Mouse (Mus musculus) limb, embryonic 14.5 days (tissue): ENCODE results near the gene Sirt6. TPM values are rescaled to one million over a fixed set of nuclear protein-coding genes. Genes with fewer than 3 reads are reported as not detected.
A peak's percentile ranks its signal among the peaks of the same experiment; 100 is the strongest.
"Not testable (repeated sequence)": the region's sequence is repeated elsewhere in the genome, so short reads cannot be mapped to it uniquely, and the experiment has no call there.

Source experiments
- ATAC-seq: fragments of 200-750 bp; cut with Nextera tagmentation; 2 replicates; pipeline ENCODE4 v1.8.0; 2017; ENCODE audit warnings: low read depth, moderate number of reproducible peaks, moderate TSS enrichment; ENCODE audit not compliant: low FRiP score
- DNase-seq: peaks from one replicate; pipeline ENCODE4 v3.0.0-alpha.2; 2015; ENCODE audit warnings: low spot score
- H3K27ac ChIP-seq: fragments of 300-500 bp; sonication (generic); replicated peaks from 2 replicates; pipeline ENCODE4 v1.5.1; 2014; ENCODE audit warnings: low read depth, mild to moderate bottlenecking, low read length, moderate library complexity, mixed read lengths
- H3K27me3 ChIP-seq: fragments of 300-500 bp; sonication (generic); 2 replicates; pipeline ENCODE4 v1.6.1; 2014; ENCODE audit warnings: low read length, mixed read lengths; ENCODE audit not compliant: control insufficient read depth, insufficient read depth
- H3K36me3 ChIP-seq: fragments of 300-500 bp; sonication (generic); 2 replicates; pipeline ENCODE4 v1.6.1; 2014; ENCODE audit warnings: mild to moderate bottlenecking, low read length, moderate library complexity, mixed read lengths; ENCODE audit not compliant: control insufficient read depth, insufficient read depth
- H3K4me1 ChIP-seq: fragments of 300-500 bp; sonication (generic); 2 replicates; pipeline ENCODE4 v1.6.1; 2014; ENCODE audit warnings: antibody characterized with exemption, low read length, mixed read lengths; ENCODE audit not compliant: control insufficient read depth, insufficient read depth
- H3K4me2 ChIP-seq: fragments of 300-500 bp; sonication (generic); replicated peaks from 2 replicates; pipeline ENCODE4 v1.6.1; 2014; ENCODE audit warnings: low read depth, mild to moderate bottlenecking, low read length, moderate library complexity; ENCODE audit not compliant: severe bottlenecking
- H3K4me3 ChIP-seq: fragments of 300-500 bp; sonication (generic); replicated peaks from 2 replicates; pipeline ENCODE4 v1.5.1; 2014; ENCODE audit warnings: low read length
- H3K9ac ChIP-seq: fragments of 300-500 bp; sonication (generic); 2 replicates; pipeline ENCODE4 v1.6.1; 2014; ENCODE audit warnings: mild to moderate bottlenecking, low read depth, low read length, moderate library complexity; ENCODE audit not compliant: severe bottlenecking
- H3K9me3 ChIP-seq: fragments of 300-500 bp; sonication (generic); 2 replicates; pipeline ENCODE4 v1.6.1; 2016; ENCODE audit warnings: low read length; ENCODE audit not compliant: control insufficient read depth
- POLR2A ChIP-seq: fragments of 200-500 bp; IDR thresholded peaks from 2 replicates; pipeline ENCODE4 v1.8.0; 2012; ENCODE audit warnings: inconsistent platforms, mild to moderate bottlenecking, moderate library complexity, borderline replicate concordance; ENCODE audit not compliant: insufficient read depth, insufficient read length; ENCODE audit errors: extremely low read depth
- WGBS: fragments of 180-500 bp; shearing (Covaris S2); extraction: QIAGEN DNeasy Blood & Tissue Kit; methylation state at CpG from one replicate; pipeline ENCODE4 v1.1.7; 2014; 5-methylcytosine and 5-hydroxymethylcytosine counted together
- polyA plus RNA-seq, 2 experiments: library from polyadenylated mRNA; depleted of rRNA in 1 of 2; stranded (reverse) in 1 of 2; unstranded in 1 of 2; fragments of >200 nt; fragmentation: Nextera tagmentation in 1 of 2; extraction: Ambion mirVana in 1 of 2; gene quantifications; 2 replicates each; pipeline versions ENCODE4 v1.2.1 to v1.2.3; 2012 to 2014

Gene Sirt6
- polyA plus RNA-seq (2012; rRNA removed) (70.7 and 92.4 TPM in 2 replicates), polyA plus RNA-seq (2014; fragmentation: Nextera tagmentation; extraction: Ambion mirVana) (39.5 and 40.7 TPM in 2 replicates)

GRCm38 (mm10) chr10:81626994-81627835 lies at the start of gene Sirt6:
Sirt6 (minus strand) TSS chr10:81627797.
- Histone ChIP-seq H3K36me3 (peaks cover 37% of the 10 kb centered on the region), H3K9me3 (no peaks in the 10 kb centered on the region), H3K27ac (peak within 1 kb of the TSS; percentile 85), H3K4me3 (peak within 1 kb of the TSS; percentile 65), H3K4me2 (peak within 1 kb of the TSS; percentile 69), H3K9ac (peak within 1 kb of the TSS; percentile 67), H3K4me1 (peaks cover 13% of the 10 kb centered on the region), H3K27me3 (no peaks in the 10 kb centered on the region)
- WGBS: 4% methylated on average over 39 of the region's 40 CpGs
- DNase-seq (peak; percentile 95), ATAC-seq (peak; percentile 92)
- 0 out of 2 replicates have a peak, but pooled peaks have one; percentile 4 for TF ChIP-seq POLR2A

GRCm38 (mm10) chr10:81656174-81656573 lies 28.6 kb upstream of the Sirt6 start:
- no peaks in the 10 kb centered on the region for H3K27me3 ChIP-seq
- H3K9ac ChIP-seq: no peak overlapping the region
- no peak for TF ChIP-seq POLR2A
- WGBS: 96% methylated on average over 2 of the region's 2 CpGs
- no peak for DNase-seq
- H3K9me3 ChIP-seq: peaks cover 45% of the 10 kb centered on the region
- H3K4me2 ChIP-seq: no peak overlapping the region
- no peak for ATAC-seq
- H3K36me3 ChIP-seq: peaks cover 15% of the 10 kb centered on the region; the same call in 1 of the 2 replicates
- no peaks in the 10 kb centered on the region for H3K4me1 ChIP-seq
- H3K4me3 ChIP-seq: no peak overlapping the region
- no peak overlapping the region for H3K27ac ChIP-seq

- Histone ChIP-seq H3K36me3 (peaks cover 15% of the 10 kb centered on the region; the same call in 1 of the 2 replicates), H3K4me2 (no peak overlapping the region), H3K4me1 (no peaks in the 10 kb centered on the region), H3K4me3 (no peak overlapping the region), H3K9ac (no peak overlapping the region), H3K9me3 (peaks cover 41% of the 10 kb centered on the region), H3K27me3 (no peaks in the 10 kb centered on the region), H3K27ac (no peak overlapping the region)
- WGBS: 95% methylated on average over 10 of the region's 10 CpGs
- DNase-seq (no peak), ATAC-seq (no peak)
- TF ChIP-seq POLR2A: no peak
Measured at GRCm38 (mm10) chr10:81655178-81655577, 27.6 kb upstream of the Sirt6 start.

DNA sequence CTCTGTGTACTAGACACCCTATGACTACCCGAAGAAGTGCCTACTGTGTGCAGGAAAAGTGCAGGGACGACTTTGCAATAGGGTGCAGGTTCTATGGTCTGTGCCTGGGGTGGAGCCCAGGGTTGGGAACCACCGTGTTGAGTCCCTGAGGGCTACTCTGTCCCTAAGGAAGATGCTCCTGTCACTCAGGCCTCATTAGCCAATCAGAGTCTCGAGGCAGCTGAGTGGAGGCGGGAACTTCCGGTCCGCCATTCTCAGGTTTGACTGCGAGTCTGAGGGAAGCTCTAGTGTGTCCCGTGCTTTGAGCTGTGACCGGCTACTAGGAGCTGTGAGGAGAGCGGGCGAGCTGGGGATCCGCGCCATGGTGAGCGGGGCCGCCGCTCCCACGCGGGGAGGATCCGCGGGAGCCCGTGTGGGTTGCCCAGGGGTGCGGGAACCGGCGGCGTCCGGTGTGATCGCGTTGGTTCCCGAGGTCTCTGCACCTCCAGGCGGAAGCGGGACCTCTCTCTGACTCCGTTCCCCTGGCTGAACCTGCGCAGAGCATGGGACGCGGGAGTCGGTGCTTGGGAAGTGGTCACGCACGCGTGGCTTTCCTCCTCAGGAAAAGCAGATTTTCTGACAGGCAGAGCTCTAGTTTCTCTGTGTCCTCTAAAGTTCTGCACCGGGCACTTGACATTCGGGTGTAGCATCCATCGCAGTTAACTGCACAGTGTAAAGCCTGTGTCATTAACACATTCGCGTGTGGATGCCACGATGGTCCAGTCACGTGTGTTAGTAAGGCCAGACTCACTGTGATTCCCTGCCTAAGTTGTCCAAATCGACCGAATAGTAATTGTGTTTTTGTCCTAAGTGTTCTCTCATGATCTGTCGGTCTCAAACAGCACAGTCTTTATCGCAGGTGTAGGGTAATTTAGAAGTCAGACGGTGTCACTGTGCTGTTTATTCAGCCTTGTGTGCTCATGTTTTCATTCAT lies 21.5 kb upstream of the Sirt6 start, which contains the start of gene Gm10778:
Gene Gm10778 (plus strand): TSS at position 257 of the 973 bp plus-strand sequence.
- WGBS: 3% methylated on average over 28 of the region's 52 CpGs
- H3K4me3 ChIP-seq: peak within 1 kb of the TSS; percentile 47
- peak within 1 kb of the TSS; percentile 71 for H3K27ac ChIP-seq
- H3K9me3 ChIP-seq, H3K4me1 ChIP-seq, H3K27me3 ChIP-seq, H3K36me3 ChIP-seq: not testable (repeated sequence)
- DNase-seq: peak; percentile 92
- H3K4me2 ChIP-seq: peak within 1 kb of the TSS; percentile 60
- ATAC-seq: peak; percentile 94
- H3K9ac ChIP-seq: peak within 1 kb of the TSS; percentile 56

GRCm38 (mm10) chr10:81646015-81646555 lies 18.5 kb upstream of the Sirt6 start:
- Histone ChIP-seq H3K27me3 (no peaks in the 10 kb centered on the region), H3K27ac (no peak overlapping the region), H3K4me2 (no peak overlapping the region), H3K4me1 (peaks cover 13% of the 10 kb centered on the region), H3K36me3 (no peaks in the 10 kb centered on the region), H3K9ac (no peak overlapping the region), H3K9me3 (no peaks in the 10 kb centered on the region), H3K4me3 (no peak overlapping the region)
- no peak for TF ChIP-seq POLR2A
- 79% methylated on average over 5 of the region's 7 CpGs for WGBS
- ATAC-seq (no peak), DNase-seq (no peak)
